Mouse (Mus musculus) C2C12 (cell line): ENCODE results near the gene Omt2a.
"Not testable (repeated sequence)": the region's sequence is repeated elsewhere in the genome, so short reads cannot be mapped to it uniquely, and the experiment has no call there.

Experiments used
- CEBPB ChIP-seq: IDR thresholded peaks from one replicate; pipeline ENCODE4 v1.6.1; 2011; ENCODE audit warnings: low read depth, mild to moderate bottlenecking, control low read depth, moderate library complexity
- CTCF ChIP-seq: IDR thresholded peaks from one replicate; pipeline ENCODE4 v1.5.1; 2011; ENCODE audit not compliant: control insufficient read depth, insufficient read depth, insufficient read length
- FOSL1 ChIP-seq: IDR thresholded peaks from one replicate; pipeline ENCODE4 v1.8.0; 2011; ENCODE audit warnings: mild to moderate bottlenecking, low read length; ENCODE audit not compliant: poor library complexity, insufficient read depth, severe bottlenecking
- MAX ChIP-seq: IDR thresholded peaks from one replicate; pipeline ENCODE4 v1.6.1; 2011; ENCODE audit warnings: mild to moderate bottlenecking, control low read depth
- MYOD1 ChIP-seq: IDR thresholded peaks from one replicate; pipeline ENCODE4 v1.6.1; 2011; ENCODE audit warnings: low read depth; ENCODE audit not compliant: control insufficient read depth, insufficient read length
- MYOG ChIP-seq: IDR thresholded peaks from one replicate; pipeline ENCODE4 v1.6.1; 2011; ENCODE audit not compliant: control insufficient read depth, insufficient read length; ENCODE audit errors: extremely low read depth
- USF1 ChIP-seq: IDR thresholded peaks from one replicate; pipeline ENCODE4 v1.6.1; 2011; ENCODE audit warnings: low read depth, mild to moderate bottlenecking, control low read depth, moderate library complexity

GRCm38 (mm10) chr9:78294781-78295180 is 19.8 kb downstream of the Omt2a start:
- not testable (repeated sequence) for TF ChIP-seq CTCF, CEBPB, MAX, USF1, MYOG, MYOD1, FOSL1
